Mouse (Mus musculus) embryo, embryonic 11 days (tissue): ENCODE measurements at regions not wholly inside any gene's neighbourhood (a gene's known extent, or its start where the extent isn't known, plus 50 kb on each side); places are given as distances from the start of the nearest gene placed in this dataset.

Experiments used
- DNase-seq: peaks from one replicate; pipeline ENCODE4 v3.0.0-alpha.2; 2015

DNA sequence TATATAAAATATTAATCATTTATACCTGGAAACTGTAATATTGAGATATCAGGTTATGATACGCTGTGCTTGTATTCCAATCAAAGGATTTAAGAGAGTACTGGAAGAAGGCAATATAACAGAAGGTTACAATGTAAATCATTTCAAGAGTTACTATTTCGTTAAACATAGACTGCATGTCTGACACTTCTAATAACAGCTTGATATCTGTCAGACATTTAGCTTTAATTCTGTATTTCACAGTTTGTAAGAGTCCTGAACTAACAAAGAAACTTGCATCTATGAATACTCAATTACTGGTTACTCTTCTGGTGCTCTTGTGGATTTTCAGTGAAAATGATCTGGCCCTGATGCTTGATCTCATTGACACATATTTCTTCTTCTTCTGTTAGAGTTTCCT, 840.6 kb downstream of the Cdh9 start:
- no peak for DNase-seq

DNA sequence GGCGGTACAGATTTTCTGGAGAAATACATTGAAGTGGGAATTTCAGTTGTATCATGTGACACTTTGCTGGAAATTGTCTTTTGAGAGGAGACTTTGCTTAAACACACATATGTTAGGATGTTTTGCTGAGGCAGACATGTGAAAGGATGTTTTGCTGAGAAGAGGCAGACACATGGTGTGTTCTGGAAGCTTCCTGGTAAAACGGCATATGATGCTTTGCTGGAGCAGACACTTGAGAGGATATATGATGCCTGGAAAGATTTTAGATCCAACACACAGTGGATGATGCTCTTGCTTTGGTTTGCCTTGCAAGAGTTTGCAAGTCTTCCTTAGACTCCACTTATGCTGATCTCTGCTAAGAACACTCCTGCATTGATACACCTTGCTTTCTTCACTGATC, 860.1 kb downstream of the Cdh9 start:
- no peak for DNase-seq

DNA sequence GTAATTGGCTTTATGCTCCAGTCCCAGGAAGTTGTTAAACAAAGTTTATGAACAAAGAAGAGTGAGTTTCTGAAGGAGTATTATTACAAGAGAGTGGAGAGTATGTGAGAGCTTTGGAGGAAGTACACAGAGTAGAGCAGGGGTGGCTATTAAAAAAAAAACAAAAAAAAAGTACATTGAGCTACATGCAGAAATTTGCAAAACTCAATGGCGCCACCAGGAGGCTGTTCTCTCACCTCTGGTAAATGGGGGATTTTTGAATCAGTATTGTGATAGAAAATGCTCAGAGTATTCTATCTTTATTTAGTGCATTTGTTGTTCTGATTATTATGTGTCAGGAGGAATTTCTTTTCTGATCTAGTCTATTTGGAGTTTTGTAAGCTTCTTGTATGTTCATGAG, 875.8 kb downstream of the Cdh9 start:
- peak; percentile 27 for DNase-seq

- no peak for DNase-seq
Observed at GRCm38 (mm10) chr15:17614945-17615344, 886.4 kb downstream of the Cdh9 start.

- DNase-seq, result no peak
Observed at GRCm38 (mm10) chr15:17641218-17641617, 912.7 kb downstream of the Cdh9 start.
